Mouse (Mus musculus) G1E (cell line): ENCODE measurements at regions not wholly inside any gene's neighbourhood (a gene's known extent, or its start where the extent isn't known, plus 50 kb on each side); places are given as distances from the start of the nearest gene placed in this dataset.

Experiments
- ATAC-seq: 2 replicates; pipeline ENCODE4 v1.8.0; 2016; ENCODE audit warnings: mild to moderate bottlenecking; ENCODE audit not compliant: insufficient number of reproducible peaks, poor library complexity, low FRiP score, severe bottlenecking; ENCODE audit errors: extremely low read depth
- DNase-seq: peaks from one replicate; pipeline ENCODE4 v3.0.0; 2012; ENCODE audit warnings: low spot score
- H3K27me3 ChIP-seq: 2 replicates; pipeline ENCODE4 v1.6.1; 2012; ENCODE audit warnings: mild to moderate bottlenecking, low read length, inconsistent platforms; ENCODE audit not compliant: insufficient read depth
- H3K36me3 ChIP-seq: replicated peaks from 2 replicates; pipeline ENCODE3; 2012; ENCODE audit warnings: mild to moderate bottlenecking, inconsistent platforms
- H3K4me1 ChIP-seq: 2 replicates; pipeline ENCODE4 v1.6.1; 2012; ENCODE audit warnings: low read depth, low read length, inconsistent platforms, mixed read lengths; ENCODE audit not compliant: insufficient read depth
- H3K4me3 ChIP-seq: 2 replicates; pipeline ENCODE4 v1.5.1; 2012; ENCODE audit warnings: low read depth, mild to moderate bottlenecking, inconsistent platforms, low read length, moderate library complexity, mixed read lengths
- H3K9me3 ChIP-seq: replicated peaks from 2 replicates; pipeline ENCODE4 v1.6.1; 2012; ENCODE audit warnings: inconsistent platforms
- CTCF ChIP-seq: IDR thresholded peaks from 2 replicates; pipeline ENCODE4 v1.5.1; 2012; ENCODE audit warnings: low read depth, low read length, inconsistent platforms, mixed read lengths
- GATA1 ChIP-seq: IDR thresholded peaks from 2 replicates; pipeline ENCODE4 v1.6.1; 2012; ENCODE audit warnings: borderline replicate concordance, low read length, inconsistent platforms, mixed read lengths
- GATA2 ChIP-seq: IDR thresholded peaks from 2 replicates; pipeline ENCODE4 v1.6.1; 2012; ENCODE audit warnings: low read depth, low read length, inconsistent platforms, borderline replicate concordance
- POLR2AphosphoS5 ChIP-seq: IDR thresholded peaks from 2 replicates; pipeline ENCODE4 v1.6.1; 2012; ENCODE audit warnings: low read depth, low read length, inconsistent platforms; ENCODE audit not compliant: insufficient replicate concordance
- TAL1 ChIP-seq: conservative IDR thresholded peaks from 2 replicates; pipeline ENCODE4 v1.6.1; 2012; ENCODE audit warnings: low read depth, low read length, inconsistent platforms, mixed read lengths

GRCm38 (mm10) chr4:131119621-131120020 is 175.4 kb downstream of the Matn1 start:
- DNase-seq = no peak
- no peaks in the 10 kb centered on the region for H3K27me3 ChIP-seq
- H3K36me3 ChIP-seq = no peaks in the 10 kb centered on the region
- TF ChIP-seq TAL1 (no peak), GATA1 (no peak), POLR2AphosphoS5 (no peak), GATA2 (no peak), CTCF (no peak)
- no peak overlapping the region for H3K4me3 ChIP-seq
- ATAC-seq = no peak
- no peaks in the 10 kb centered on the region for H3K9me3 ChIP-seq
- H3K4me1 ChIP-seq = no peaks in the 10 kb centered on the region

GRCm38 (mm10) chr4:131120680-131121079 is 176.5 kb downstream of the Matn1 start:
- Histone ChIP-seq H3K27me3 (no peaks in the 10 kb centered on the region), H3K4me1 (no peaks in the 10 kb centered on the region), H3K9me3 (no peaks in the 10 kb centered on the region), H3K36me3 (no peaks in the 10 kb centered on the region), H3K4me3 (no peak overlapping the region)
- DNase-seq (no peak), ATAC-seq (no peak)
- no peak for TF ChIP-seq CTCF
- TF ChIP-seq GATA1 = no peak
- no peak for TF ChIP-seq POLR2AphosphoS5
- TF ChIP-seq TAL1 = no peak
- no peak for TF ChIP-seq GATA2

- no peaks in the 10 kb centered on the region for H3K27me3 ChIP-seq
- H3K9me3 ChIP-seq = no peaks in the 10 kb centered on the region
- TF ChIP-seq GATA2 (no peak), POLR2AphosphoS5 (no peak), CTCF (no peak), TAL1 (no peak), GATA1 (no peak)
- no peaks in the 10 kb centered on the region for H3K4me1 ChIP-seq
- DNase-seq (no peak), ATAC-seq (no peak)
- H3K36me3 ChIP-seq = no peaks in the 10 kb centered on the region
- H3K4me3 ChIP-seq = no peak overlapping the region
These were observed 181.8 kb downstream of the Matn1 start for GRCm38 (mm10) chr4:131125975-131126374.

- Histone ChIP-seq H3K4me1 (no peaks in the 10 kb centered on the region), H3K27me3 (no peaks in the 10 kb centered on the region), H3K9me3 (no peaks in the 10 kb centered on the region), H3K36me3 (no peaks in the 10 kb centered on the region), H3K4me3 (no peak overlapping the region)
- TF ChIP-seq TAL1 (no peak), CTCF (no peak), GATA2 (no peak), GATA1 (no peak), POLR2AphosphoS5 (no peak)
- DNase-seq (no peak), ATAC-seq (no peak)
These were observed 182.7 kb downstream of the Matn1 start for GRCm38 (mm10) chr4:131126901-131127300.

- DNase-seq = no peak
- Histone ChIP-seq H3K4me1 (no peaks in the 10 kb centered on the region), H3K27me3 (no peaks in the 10 kb centered on the region), H3K4me3 (no peak overlapping the region), H3K36me3 (no peaks in the 10 kb centered on the region), H3K9me3 (no peaks in the 10 kb centered on the region)
- TF ChIP-seq POLR2AphosphoS5 = no peak
- TF ChIP-seq GATA1 = no peak
- no peak for TF ChIP-seq CTCF
- no peak for TF ChIP-seq GATA2
- no peak for TF ChIP-seq TAL1
- ATAC-seq = no peak
These were observed 184.5 kb downstream of the Matn1 start for GRCm38 (mm10) chr4:131128646-131129045.

GRCm38 (mm10) chr4:131132201-131132600 is 188.0 kb downstream of the Matn1 start:
- ATAC-seq (no peak), DNase-seq (no peak)
- H3K36me3 ChIP-seq = no peaks in the 10 kb centered on the region

GRCm38 (mm10) chr4:131132781-131133180 is 188.6 kb downstream of the Matn1 start:
- no peak for ATAC-seq
- Histone ChIP-seq H3K4me1 (no peaks in the 10 kb centered on the region), H3K4me3 (no peak overlapping the region), H3K27me3 (no peaks in the 10 kb centered on the region), H3K36me3 (no peaks in the 10 kb centered on the region), H3K9me3 (no peaks in the 10 kb centered on the region)
- no peak for DNase-seq
- no peak for TF ChIP-seq POLR2AphosphoS5
- TF ChIP-seq GATA2 = no peak
- TF ChIP-seq GATA1 = no peak
- TF ChIP-seq TAL1 = no peak
- TF ChIP-seq CTCF = no peak

More at GRCm38 (mm10) chr4:131132201-131132600, 188.0 kb downstream of the Matn1 start:
- no peak overlapping the region for H3K4me3 ChIP-seq
- H3K27me3 ChIP-seq = no peaks in the 10 kb centered on the region
- TF ChIP-seq GATA2 = no peak
- no peak for TF ChIP-seq POLR2AphosphoS5
- no peak for TF ChIP-seq GATA1
- no peak for TF ChIP-seq CTCF
- TF ChIP-seq TAL1 = no peak
- H3K4me1 ChIP-seq = no peaks in the 10 kb centered on the region
- no peaks in the 10 kb centered on the region for H3K9me3 ChIP-seq
